Mouse (Mus musculus) liver, adult (tissue): ENCODE results near the gene Krtcap2.

Experiments used
- GATA4 ChIP-seq: IDR thresholded peaks from 2 replicates; pipeline ENCODE4 v1.6.1; 2014; ENCODE audit warnings: mild to moderate bottlenecking, low read length; ENCODE audit not compliant: insufficient replicate concordance

The Krtcap2 gene

GRCm38 (mm10) chr3:89232614-89233013 lies 13.2 kb upstream of the Krtcap2 start:
- TF ChIP-seq GATA4 = no peak

DNA sequence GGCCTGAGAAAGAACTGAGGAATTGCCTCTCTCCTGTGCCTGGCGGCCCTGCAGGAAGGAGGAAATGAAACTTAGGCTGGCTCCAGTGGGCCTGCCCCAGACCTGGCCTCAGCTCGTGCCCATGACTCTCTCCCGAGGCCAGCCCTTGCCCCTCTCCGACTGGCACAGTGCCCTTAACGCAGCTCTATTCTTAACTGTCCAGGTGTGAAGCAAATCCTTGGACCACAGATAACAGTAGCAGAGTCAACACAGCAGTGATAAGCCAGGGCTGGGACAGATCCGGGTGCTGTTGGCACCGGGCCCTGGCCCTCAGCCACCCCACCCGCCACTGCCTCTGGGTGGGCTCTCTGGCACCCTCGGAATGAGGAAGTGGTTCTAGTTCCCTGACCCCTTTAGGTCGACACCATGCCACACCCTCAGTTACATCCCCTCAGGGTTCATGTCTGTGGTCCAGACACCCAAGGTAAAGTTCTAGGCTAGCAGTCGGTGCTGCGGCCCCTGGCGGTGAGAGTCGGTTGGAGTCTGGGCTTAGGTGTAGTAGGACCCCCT lies 12.1 kb upstream of the Krtcap2 start:
- no peak for TF ChIP-seq GATA4

- no peak for TF ChIP-seq GATA4
Measured at GRCm38 (mm10) chr3:89236516-89236915, 9.2 kb upstream of the Krtcap2 start.

DNA sequence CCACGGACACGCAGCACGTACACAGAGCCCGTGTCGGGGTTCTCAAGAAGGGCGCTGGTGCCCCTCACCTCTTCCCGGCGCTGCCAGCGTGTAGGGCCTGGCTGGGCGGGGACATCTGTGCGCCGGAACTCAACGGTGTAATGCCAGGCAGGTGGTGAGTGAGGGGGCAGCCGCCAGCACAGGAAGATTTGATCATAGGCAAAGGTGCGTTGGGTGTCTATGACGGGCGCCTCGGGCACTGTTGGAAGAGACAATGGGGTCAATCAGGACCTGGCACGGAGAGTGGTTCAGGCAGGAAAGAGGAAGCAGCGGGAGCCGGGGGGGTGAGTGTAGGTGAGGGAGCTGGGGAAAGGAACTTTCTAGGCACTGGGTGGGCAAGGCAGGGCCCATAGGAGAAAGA lies 8.1 kb upstream of the Krtcap2 start:
- TF ChIP-seq GATA4 = no peak

DNA sequence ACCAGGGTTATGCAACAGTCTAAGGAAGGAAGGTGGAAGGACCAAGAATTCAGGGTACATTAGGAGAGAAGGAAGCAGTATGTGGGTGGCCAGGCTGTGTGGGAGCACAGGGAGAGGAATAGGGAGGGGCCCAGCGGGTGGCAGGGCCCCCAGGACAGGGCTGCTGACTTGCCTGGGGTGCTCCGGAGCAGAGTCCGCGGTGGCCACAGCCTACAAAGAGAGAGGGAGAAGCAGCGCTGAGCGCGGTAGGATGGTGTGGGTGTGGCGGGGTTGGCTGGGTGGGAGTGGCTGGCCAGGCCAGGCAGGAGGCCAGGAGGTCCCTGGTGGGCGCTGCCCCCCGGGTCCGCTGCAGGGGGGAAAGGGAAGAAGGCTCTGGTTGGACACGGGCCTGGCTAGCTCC lies 7.3 kb upstream of the Krtcap2 start:
- TF ChIP-seq GATA4 = no peak

DNA sequence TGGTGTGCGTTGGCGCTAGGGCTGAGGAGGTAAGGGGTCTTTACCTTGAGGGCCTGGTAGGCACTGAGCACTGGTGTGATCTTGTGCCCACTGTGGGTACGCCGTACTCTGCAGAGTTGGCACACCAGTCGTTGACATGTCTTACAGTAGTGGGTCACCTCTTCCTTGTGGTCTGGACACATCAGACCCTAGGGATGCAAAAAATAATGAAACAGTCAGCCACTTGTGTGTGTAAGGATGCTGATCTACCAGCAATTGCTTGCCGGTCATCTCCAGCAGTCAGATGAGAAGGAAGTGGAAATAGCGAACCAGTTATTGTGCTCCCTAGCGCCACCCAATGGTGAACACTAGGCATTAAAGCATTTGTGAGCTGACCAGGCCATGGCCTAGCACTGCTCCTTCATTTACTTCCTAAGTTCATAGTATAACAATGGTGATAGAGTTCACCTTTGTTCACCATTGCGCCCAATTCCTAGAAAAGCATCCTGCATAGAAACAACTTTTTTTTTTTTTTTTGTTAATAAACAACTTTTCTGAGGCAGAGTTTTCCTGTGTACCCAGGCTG lies 3.4 kb upstream of the Krtcap2 start:
- no peak for TF ChIP-seq GATA4

GRCm38 (mm10) chr3:89243609-89244008 lies 2.2 kb upstream of the Krtcap2 start:
- no peak for TF ChIP-seq GATA4

DNA sequence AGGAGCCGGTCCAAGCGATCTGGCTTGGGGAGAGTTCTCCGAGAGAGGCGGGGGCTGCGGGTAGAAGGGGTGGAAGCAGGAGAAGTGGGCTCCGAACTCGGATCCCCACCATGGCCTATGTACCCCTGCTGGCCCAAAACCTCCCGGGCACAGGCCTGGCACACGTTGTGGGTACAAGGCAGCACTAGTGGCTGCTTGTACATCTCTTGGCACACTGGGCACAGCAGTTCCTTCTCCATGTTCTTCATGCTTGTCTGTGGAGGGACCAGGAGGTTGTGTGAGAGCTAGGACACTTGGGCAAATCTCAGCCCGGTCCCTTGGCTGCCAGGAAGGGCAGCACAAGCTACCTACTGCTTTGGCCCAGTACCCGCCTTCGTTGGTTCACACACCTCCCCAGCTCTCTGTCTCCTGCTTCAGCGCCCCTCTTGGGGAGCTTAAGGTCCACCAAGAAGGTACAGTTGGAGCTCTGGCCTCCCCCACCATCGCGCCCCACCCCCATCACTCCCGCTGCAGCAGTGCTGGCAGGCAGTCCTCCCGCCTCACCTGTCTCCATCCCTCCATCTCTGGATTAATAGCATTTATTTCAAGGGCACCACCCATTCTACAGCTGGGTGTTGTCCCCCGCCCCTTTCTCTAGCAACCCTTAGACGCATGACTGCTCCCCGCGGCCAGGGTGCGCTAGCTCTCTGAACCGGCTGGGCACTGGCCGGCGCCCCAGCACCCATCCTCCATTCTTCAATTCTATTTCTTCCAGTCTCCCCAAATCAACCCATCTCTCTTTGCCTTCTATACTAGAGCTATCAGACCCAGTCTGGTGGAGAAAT lies 1.4 kb upstream of the Krtcap2 start:
- no peak for TF ChIP-seq GATA4

DNA sequence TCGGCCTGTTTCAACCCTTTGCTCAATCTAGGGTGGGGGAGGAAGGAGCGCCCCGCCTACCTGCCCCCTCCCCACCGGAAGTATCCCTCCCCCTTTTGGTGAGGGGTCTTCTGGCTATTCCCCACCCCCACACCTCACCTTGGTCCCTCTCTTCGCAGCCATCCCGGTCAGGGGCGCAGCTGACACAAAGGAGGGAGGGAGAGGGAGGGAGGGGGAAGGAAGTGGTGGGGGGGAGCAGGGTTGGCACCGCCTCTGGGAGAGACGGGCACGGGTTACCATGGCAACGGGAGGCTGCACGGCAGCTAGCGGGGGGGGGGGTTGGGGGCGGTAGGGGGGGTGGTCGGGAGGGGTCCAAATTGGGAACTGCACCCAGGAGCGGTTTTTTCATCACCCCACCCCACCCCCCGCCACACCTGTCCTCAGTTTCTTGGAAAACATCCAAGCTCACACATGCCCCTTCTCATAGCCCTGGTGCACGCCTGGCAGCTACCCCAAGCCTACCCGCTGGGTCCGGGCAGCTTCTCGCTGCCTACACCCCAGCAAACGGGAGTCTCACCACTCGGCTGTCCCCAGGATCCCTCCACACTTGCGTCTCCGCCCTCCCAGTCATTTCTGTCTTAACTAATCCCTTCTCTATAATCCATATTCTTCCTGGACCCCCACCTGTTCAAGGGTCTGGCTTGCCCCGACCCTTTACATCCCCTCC lies 631 bp upstream of the Krtcap2 start:
- TF ChIP-seq GATA4 = no peak

GRCm38 (mm10) chr3:89246261-89247100 lies 715 bp downstream of the Krtcap2 start, which contains the start of gene Trim46:
Gene Trim46 (minus strand): TSS chr3:89246309.
- no peak; the same call in 1 of the 2 replicates for TF ChIP-seq GATA4

- no peak for TF ChIP-seq GATA4
Measured at GRCm38 (mm10) chr3:89247466-89247865, 1.7 kb downstream of the Krtcap2 start.

DNA sequence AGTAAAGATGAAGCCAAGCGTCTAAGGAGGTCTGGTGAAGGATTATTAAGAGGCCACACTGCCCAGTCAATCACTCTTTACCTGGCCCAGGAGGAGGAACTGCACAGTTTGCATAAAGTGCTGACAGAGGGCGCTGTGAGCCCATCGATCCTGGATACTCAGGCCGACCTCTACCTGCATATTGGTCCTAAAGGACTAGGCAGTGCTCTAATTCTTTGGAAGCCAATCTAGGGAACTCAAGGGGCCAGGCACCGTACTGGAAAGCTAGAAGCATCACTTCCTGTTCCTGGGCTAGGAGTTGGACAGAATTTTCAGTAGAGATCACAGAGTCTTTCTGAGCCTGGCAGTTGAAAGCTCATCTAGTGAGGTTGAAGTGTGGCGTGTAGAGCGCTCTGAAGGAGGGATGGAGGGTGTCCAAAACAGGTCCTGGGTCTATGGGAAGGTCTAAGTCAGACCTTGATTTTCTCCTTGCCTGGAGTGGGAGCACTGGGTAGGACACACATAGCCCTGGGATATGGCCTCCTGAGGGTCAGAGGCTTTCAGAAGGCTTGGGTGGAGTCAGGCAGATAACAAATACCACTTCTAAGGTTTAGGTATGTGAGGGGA lies 4.8 kb downstream of the Krtcap2 start:
- no peak for TF ChIP-seq GATA4

- TF ChIP-seq GATA4 = no peak; the same call in 1 of the 2 replicates
Measured at GRCm38 (mm10) chr3:89251365-89251895, 5.7 kb downstream of the Krtcap2 start.

DNA sequence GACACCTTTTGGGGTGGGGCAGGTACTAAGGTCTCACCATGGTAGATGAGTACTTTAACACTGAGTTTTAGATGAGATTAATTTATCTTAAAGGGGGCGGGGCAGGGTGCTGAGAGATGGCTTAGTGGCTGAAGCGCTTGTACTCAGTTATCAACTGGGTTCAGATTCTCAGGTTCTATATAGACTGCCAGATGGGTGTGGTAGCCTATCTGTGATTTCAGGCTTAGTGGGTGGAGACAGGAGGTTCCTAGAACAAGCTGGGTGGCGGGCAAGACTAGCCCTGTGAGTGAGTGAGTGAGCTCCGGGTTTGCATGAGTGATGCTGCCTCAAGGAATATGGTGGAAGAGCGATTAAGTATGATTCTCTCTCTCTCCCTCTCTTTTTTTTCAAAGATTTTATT lies 9.2 kb downstream of the Krtcap2 start:
- TF ChIP-seq GATA4 = no peak
